Mouse (Mus musculus): ENCODE results near the gene Olfr1109.

Olfr1109 gene

DNA sequence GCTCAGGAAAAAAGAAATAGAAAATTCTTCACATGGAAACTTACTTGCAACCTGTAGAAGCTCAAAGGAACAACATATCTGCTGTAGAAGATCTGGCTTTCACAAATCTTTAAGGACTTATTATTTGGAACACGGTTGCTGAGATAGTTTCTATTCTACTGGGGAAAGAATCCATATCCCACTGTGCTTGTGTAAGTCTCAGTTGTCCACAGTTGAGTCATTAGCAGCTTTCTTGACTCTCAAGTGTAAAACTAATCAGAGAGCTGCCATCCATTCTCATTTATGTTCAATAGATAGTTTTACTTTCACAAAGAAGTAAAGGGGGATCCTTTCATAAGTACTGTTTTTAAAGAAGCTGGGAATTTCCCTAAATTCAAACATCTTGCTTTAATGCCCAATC lies at the start of gene Olfr1109:
Olfr1109 (minus strand) TSS at position 101 of the 400 bp plus-strand sequence.
- no peak for DNase-seq

DNA sequence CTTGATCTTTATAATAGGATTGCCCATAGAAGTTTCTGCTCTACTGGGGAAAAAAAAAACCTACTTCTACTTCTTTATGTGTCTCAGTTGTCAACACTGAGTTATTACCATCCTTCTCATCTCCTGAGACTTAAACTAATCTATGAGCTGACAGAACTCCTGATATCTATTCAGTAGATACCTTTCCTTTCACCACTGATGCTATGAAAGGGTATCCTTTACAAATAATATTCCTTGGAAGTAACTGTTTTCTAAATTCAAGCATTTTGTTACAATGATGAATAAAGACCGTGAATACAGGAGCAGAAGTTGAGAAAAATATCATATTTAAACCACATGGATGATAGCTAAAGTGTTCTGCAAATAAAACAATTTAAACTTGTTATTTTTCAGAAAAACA lies 44.4 kb upstream of the Olfr1109 start, which contains the start of gene Olfr1110:
Olfr1110 (minus strand) TSS at position 101 of the 400 bp plus-strand sequence.
- DNase-seq = no peak

- DNase-seq = no peak
Measured at GRCm38 (mm10) chr2:87114467-87114866, 18.7 kb upstream of the Olfr1109 start, which contains the start of gene Olfr259. TSS of gene Olfr259 (minus strand) at chr2:87114567.

- DNase-seq = no peak
Measured at GRCm38 (mm10) chr2:87075717-87076116, 20.1 kb downstream of the Olfr1109 start, which contains the start of gene Olfr1107. TSS of gene Olfr1107 (minus strand) at chr2:87075817.

GRCm38 (mm10) chr2:87052173-87052572 lies 43.6 kb downstream of the Olfr1109 start, which contains the start of gene Olfr1106:
TSS of gene Olfr1106 (minus strand) at chr2:87052273.
- no peak for DNase-seq

Data from kidney, postnatal 14 days (tissue).